Mouse (Mus musculus) small intestine, adult 2 months (tissue): ENCODE results near the gene Mgp.

Experiments
- CTCF ChIP-seq: fragments of 200-500 bp; IDR thresholded peaks from 2 replicates; pipeline ENCODE4 v1.5.1; 2012; ENCODE audit warnings: low read depth, mild to moderate bottlenecking, control low read depth, inconsistent platforms, low read length, moderate library complexity, mixed read lengths; ENCODE audit not compliant: insufficient replicate concordance, insufficient read length; ENCODE audit errors: extremely low read depth
- POLR2A ChIP-seq: fragments of 200-500 bp; IDR thresholded peaks from 2 replicates; pipeline ENCODE4 v1.6.1; 2012; ENCODE audit warnings: low read depth, mild to moderate bottlenecking, control low read depth, inconsistent platforms, low read length, moderate library complexity

DNA sequence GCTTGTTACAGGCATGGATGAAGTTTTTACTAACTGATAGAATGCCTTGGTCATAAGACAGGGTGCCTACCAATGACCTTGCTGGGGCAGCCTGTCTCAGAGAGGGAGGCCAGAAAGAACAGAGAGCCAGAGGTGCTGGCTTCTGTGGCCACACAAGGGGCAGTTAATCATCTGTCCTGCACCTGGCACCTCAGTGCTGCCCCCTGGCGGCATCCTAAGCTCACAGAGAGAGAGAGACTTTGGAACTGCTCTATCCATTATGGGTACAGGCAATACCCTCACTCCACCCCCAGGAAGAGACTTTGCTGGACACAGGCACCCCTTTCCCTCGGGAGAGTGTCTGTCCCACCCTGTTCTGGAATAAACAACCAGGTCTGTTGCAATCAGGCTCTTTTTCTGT, 27.8 kb downstream of the Mgp start:
- TF ChIP-seq CTCF = peak; percentile 85; the same call in 1 of the 2 replicates
- TF ChIP-seq POLR2A = no peak
